Mouse (Mus musculus): ENCODE results near the gene Tspan6. TPM values are rescaled to one million over a fixed set of nuclear protein-coding genes. Genes with fewer than 3 reads are reported as not detected.

The Tspan6 gene
- total RNA-seq (2021) = 10 to 100 TPM; 22.5 to 40.0 TPM
- long read RNA-seq, experiment 1, transcript Tspan6-201 (8 exons, 1,765 nt) = major isoform, 15 of 15 reads
- long read RNA-seq, experiment 1, partial matches to known transcripts = 0 of 15 reads
- long read RNA-seq, experiment 1, other reads (novel, unspliced or antisense) = 0 of 15 reads
- long read RNA-seq, experiment 2, transcript Tspan6-201 (8 exons, 1,765 nt) = major isoform, 76 of 84 reads
- long read RNA-seq, experiment 2, partial matches to known transcripts = 6 of 84 reads
- long read RNA-seq, experiment 2, other reads (novel, unspliced or antisense) = 2 of 84 reads

- peak; percentile 60 to 63 for DNase-seq (ENCODE audit: low spot score in 2 of 2)
Observed at GRCm38 (mm10) chrX:133898014-133898542, at the start of gene Tspan6. Tspan6 (minus strand) TSS chrX:133898429.

DNA sequence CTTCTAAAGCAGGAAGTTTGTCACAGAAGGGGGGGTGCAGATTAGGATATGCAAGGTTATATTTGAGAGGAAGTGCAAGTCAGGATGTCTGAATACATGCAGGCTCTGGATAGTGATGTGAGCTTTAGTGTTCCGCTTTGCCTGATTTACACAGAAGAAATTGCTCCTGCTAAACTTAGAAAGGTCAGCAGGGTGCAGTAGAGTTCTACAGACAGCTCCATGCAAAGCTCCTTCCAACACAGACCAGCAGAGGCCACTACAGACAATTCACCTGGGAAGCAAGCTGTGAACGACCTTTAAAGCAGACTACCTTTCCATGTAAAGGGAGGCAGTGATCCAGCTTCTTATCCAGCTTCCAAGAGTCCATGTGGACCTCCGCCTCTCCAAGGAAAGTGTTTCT, 49.2 kb upstream of the Tspan6 start:
- peak; percentile 23 for DNase-seq (ENCODE audit: low spot score in 2 of 2)

GRCm38 (mm10) chrX:133939561-133939960, 41.3 kb upstream of the Tspan6 start:
- DNase-seq (ENCODE audit: low spot score in 2 of 2) = no peak

DNA sequence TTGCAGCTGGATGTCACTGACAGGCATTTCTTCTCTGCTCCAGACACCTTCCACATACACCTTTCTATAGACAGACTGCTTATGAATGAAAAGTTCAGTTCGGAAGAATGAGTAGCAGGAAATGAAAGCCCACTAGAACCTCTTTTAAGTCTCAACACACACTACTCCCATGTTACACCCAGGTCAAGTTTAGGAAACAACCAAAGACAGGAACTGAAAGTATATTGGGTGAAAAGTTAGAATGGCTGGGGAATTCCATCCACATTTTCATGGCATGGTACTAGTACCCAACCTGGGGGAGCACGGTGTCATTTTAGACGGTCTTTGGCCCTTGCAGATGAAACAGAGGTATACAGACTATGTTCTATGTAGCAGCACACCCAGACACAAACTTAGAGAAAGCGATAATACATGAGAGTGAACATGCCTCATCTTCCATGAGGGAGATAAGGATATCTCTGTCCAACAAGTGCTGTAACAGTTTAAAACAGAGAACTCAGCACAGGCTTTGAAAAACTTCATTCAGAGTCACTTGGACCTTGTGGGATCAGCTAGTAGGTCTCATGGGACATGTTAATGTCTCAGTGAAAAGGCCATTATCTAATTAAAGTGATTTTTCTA, 38.5 kb upstream of the Tspan6 start:
- DNase-seq (ENCODE audit: low spot score in 2 of 2) = no peak

- peak in 1 of 2 experiments; percentile 23 for DNase-seq (ENCODE audit: low spot score in 2 of 2)
Observed at GRCm38 (mm10) chrX:133931302-133932013, 33.2 kb upstream of the Tspan6 start.

DNA sequence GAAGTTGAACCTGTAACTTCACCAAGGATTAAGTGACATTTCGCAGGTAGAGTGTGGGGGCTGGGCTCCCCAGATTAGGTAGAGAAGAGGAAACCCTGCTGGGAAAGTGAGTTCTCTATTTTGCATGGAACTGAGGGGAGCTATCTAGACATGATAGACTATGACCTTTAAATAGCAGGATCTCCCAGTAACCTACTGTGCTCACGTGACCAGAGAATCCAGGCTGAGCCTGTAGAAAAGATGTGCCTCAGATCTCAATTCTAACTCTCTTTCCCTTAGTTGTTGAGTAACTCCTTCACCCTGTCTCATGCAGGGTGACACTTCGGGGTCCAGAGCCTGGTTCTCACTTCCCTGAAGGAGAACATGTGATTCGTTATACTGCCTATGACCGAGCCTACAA, 28.5 kb upstream of the Tspan6 start:
- DNase-seq (ENCODE audit: low spot score in 2 of 2) = no peak

GRCm38 (mm10) chrX:133921187-133921586, 23.0 kb upstream of the Tspan6 start:
- DNase-seq (ENCODE audit: low spot score in 2 of 2) = no peak

- no peak for DNase-seq (ENCODE audit: low spot score in 2 of 2)
Observed at GRCm38 (mm10) chrX:133914219-133914618, 16.0 kb upstream of the Tspan6 start.

DNA sequence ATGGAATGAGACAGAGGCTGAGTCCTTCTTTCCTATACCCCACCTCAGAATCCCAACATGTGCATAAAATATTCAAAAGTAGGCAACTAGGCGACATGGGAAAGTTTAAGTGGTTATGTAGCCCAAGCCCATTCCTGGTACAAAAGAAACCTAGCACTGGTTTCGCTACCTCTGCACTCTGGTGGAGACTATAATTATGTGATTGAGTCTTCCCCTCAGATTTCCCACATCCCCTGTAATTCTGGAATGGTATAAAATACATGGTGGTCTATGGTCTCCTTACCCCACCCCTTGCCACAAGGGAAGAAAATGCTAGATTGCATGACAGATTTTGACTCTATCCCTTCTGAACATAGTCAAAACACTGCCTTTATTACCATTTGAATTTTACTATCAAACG, 14.8 kb upstream of the Tspan6 start:
- DNase-seq (ENCODE audit: low spot score in 2 of 2) = no peak

DNA sequence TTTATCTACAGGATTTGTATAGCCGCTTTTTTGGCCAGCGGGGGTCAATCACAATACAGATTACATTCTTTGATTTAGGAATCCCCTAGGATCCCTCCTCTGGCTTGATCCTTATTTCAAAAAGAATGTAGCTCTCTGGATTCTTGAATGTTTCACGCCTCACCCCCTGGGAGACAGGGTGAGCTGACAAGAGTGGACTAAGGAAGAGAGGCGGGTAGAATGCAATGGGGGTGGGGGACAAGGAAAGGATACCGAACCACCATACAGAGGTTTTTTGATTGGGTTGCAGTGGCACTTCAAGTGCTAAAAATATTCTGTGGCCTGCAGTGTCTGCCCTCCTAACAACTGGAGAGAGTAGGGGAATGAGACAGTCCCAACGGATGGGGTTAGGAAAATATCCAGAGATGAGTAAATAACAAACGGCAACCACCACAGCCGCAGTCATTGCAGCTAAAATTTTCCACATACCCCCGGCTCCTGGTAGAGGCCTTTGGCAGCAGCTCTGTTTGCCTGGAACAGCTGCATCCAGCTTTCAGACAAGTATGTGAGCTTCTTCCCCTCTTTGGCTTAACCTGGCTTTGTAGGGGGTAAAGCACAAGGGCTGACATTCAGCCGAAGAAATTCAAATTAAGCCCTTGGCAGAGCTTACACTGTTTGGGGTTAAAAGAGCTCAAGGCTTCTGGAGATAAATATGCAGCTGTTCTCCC, 13.3 kb upstream of the Tspan6 start:
- DNase-seq (ENCODE audit: low spot score in 2 of 2) = no peak

DNA sequence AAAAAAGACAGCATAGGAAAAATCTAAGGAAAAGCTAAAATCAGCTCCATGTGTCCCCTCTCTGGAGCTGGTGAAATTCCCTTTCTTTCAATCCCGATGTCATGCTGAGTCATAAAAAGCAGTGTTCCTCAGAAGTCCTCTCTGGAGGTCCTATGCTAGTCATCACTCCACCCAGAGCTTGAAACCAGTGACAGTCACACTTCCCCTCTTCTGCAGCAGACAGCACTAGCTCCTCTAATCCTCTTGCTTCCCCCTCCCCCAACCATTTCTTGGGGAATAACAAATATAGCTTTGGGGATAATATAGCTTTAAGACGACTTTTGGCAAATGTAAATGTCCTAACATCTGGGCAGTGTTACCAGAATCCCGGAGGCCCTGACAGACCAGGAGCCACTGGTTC, 10.0 kb upstream of the Tspan6 start, which contains the start of gene Srpx2:
Gene Srpx2 (plus strand): TSS at position 166 of the 400 bp plus-strand sequence.
- DNase-seq (ENCODE audit: low spot score in 2 of 2) = no peak

GRCm38 (mm10) chrX:133888111-133888510, 10.1 kb downstream of the Tspan6 start:
- no peak for DNase-seq (ENCODE audit: low spot score in 2 of 2)

DNA sequence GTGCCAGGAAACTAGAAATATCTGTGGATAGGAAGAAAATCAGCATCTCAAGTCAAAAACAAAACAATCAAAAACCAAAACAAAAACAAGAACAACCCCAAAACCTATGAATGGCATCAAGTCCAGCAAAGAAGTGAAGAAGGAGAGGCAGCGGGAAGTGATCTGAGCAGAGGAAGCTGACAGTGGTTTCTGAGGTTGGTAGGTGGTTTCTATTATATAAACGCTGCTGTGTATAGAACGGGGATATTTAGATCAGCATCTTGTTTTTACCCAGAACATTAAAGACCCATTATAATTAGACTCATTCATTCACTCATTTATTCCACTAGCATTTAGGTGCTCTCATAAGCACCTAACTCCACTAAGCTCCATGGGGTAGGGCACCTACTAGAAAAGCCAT, 10.9 kb downstream of the Tspan6 start:
- DNase-seq (ENCODE audit: low spot score in 2 of 2) = no peak

- no peak for DNase-seq (ENCODE audit: low spot score in 2 of 2)
Observed at GRCm38 (mm10) chrX:133869743-133870142, 28.5 kb downstream of the Tspan6 start.

GRCm38 (mm10) chrX:133853637-133854036, 44.6 kb downstream of the Tspan6 start:
- DNase-seq (ENCODE audit: low spot score in 2 of 2) = no peak

- DNase-seq (ENCODE audit: low spot score in 2 of 2) = no peak
Observed at GRCm38 (mm10) chrX:133850680-133851079, 47.5 kb downstream of the Tspan6 start, which contains the start of gene Tnmd. Tnmd (plus strand) TSS chrX:133850980.

Other genes with a start within 250 kb of the Tspan6 start
- 10 to 100 TPM in 1 of 2 experiments, 1 to 10 TPM in 1; 9.1 to 10.1 TPM for gene Pcdh19, start 209.4 kb downstream of the Tspan6 start, total RNA-seq (2021)
- gene Tnmd, start 47.4 kb downstream of the Tspan6 start, total RNA-seq (2021) = under 1 TPM; 0.30 to 0.35 TPM
- 1 to 10 TPM; 3.2 to 5.1 TPM for gene Srpx2, start 10.0 kb upstream of the Tspan6 start, total RNA-seq (2021)
- gene Sytl4, start 83.4 kb upstream of the Tspan6 start, total RNA-seq (2021) = 10 to 100 TPM; 12.9 to 14.7 TPM
- 10 to 100 TPM; 31.9 to 33.2 TPM for gene Cstf2, start 160.8 kb upstream of the Tspan6 start, total RNA-seq (2021)